Mouse (Mus musculus) stomach, adult 2 months (tissue): ENCODE measurements around the gene Abracl. TPM values are rescaled to one million over a fixed set of nuclear protein-coding genes. Genes with fewer than 3 reads are reported as not detected.

Source experiments
- polyA plus RNA-seq: library from polyadenylated mRNA; depleted of rRNA; stranded (reverse); fragments of >200 nt; gene quantifications from 2 replicates; pipeline ENCODE4 v1.2.3, GENCODE M21; 2012; rRNA removed

Gene Abracl
- polyA plus RNA-seq: 5.1 and 6.5 TPM in 2 replicates

GRCm38 (mm10) chr10:18022741-18023347, at the start of gene Abracl:
Gene Abracl, minus strand, starts transcription at chr10:18023288.

GRCm38 (mm10) chr10:18055696-18056390, 32.8 kb upstream of the Abracl start, which contains the start of gene Reps1:
Gene Reps1, plus strand, starts transcription at chr10:18055861.

Other genes with a start within 250 kb of the Abracl start
- gene Txlnb, start 227.1 kb downstream of the Abracl start, polyA plus RNA-seq: 0.65 and 0.83 TPM in 2 replicates
- 2.0 and 3.4 TPM in 2 replicates for gene Heca, start 75.2 kb downstream of the Abracl start, polyA plus RNA-seq
- gene Reps1, start 32.6 kb upstream of the Abracl start, polyA plus RNA-seq: 15.3 and 19.1 TPM in 2 replicates
- not detected in 2 replicates for gene Ect2l, start 187.6 kb upstream of the Abracl start, polyA plus RNA-seq
- 8.9 and 9.1 TPM in 2 replicates for gene Ccdc28a, start 211.7 kb upstream of the Abracl start, polyA plus RNA-seq